Mouse (Mus musculus) testis, postnatal 14 days (tissue): ENCODE measurements around the gene Pon3.

Experiments used
- DNase-seq: peaks from one replicate; pipeline ENCODE4 v3.0.0; 2021; ENCODE audit warnings: low spot score

The Pon3 gene

GRCm38 (mm10) chr6:5179189-5179588 is 76.9 kb downstream of the Pon3 start:
- DNase-seq: no peak

- DNase-seq: no peak
These were observed 77.9 kb downstream of the Pon3 start for GRCm38 (mm10) chr6:5177967-5178891.

GRCm38 (mm10) chr6:5174179-5174812 is 81.8 kb downstream of the Pon3 start:
- DNase-seq: no peak

GRCm38 (mm10) chr6:5172571-5172970 is 83.5 kb downstream of the Pon3 start:
- no peak for DNase-seq

GRCm38 (mm10) chr6:5171418-5171817 is 84.7 kb downstream of the Pon3 start:
- no peak for DNase-seq
